Mouse (Mus musculus) kidney, embryonic 16.5 days (tissue): ENCODE measurements around the gene Zmynd8. TPM values are rescaled to one million over a fixed set of nuclear protein-coding genes. Genes with fewer than 3 reads are reported as not detected.

ENCODE experiments used
- ATAC-seq: fragments of 200-750 bp; cut with Nextera tagmentation; 2 replicates; pipeline ENCODE4 v1.8.0; 2017; ENCODE audit warnings: moderate TSS enrichment; ENCODE audit not compliant: low FRiP score, low TSS enrichment
- H3K27ac ChIP-seq: fragments of 300-500 bp; sonication (generic); 2 replicates; pipeline ENCODE4 v1.5.1; 2014; ENCODE audit warnings: low read length
- H3K27me3 ChIP-seq: fragments of 300-500 bp; sonication (generic); 2 replicates; pipeline ENCODE4 v1.6.1; 2014; ENCODE audit warnings: low read length, control low read depth, mixed read lengths; ENCODE audit not compliant: insufficient read depth
- H3K36me3 ChIP-seq: fragments of 300-500 bp; sonication (generic); 2 replicates; pipeline ENCODE4 v1.6.1; 2014; ENCODE audit warnings: low read length, control low read depth, mixed read lengths; ENCODE audit not compliant: insufficient read depth
- H3K4me1 ChIP-seq: fragments of 300-500 bp; sonication (generic); 2 replicates; pipeline ENCODE4 v1.6.1; 2014; ENCODE audit warnings: low read length, control low read depth, mixed read lengths; ENCODE audit not compliant: insufficient read depth
- H3K4me2 ChIP-seq: fragments of 300-500 bp; sonication (generic); replicated peaks from 2 replicates; pipeline ENCODE4 v1.6.1; 2014; ENCODE audit warnings: low read depth, low read length
- H3K4me3 ChIP-seq: fragments of 300-500 bp; sonication (generic); 2 replicates; pipeline ENCODE4 v1.5.1; 2014; ENCODE audit warnings: mild to moderate bottlenecking, low read length
- H3K9ac ChIP-seq: fragments of 300-500 bp; sonication (generic); replicated peaks from 2 replicates; pipeline ENCODE4 v1.6.1; 2014; ENCODE audit warnings: low read length
- H3K9me3 ChIP-seq: fragments of 300-500 bp; sonication (generic); 2 replicates; pipeline ENCODE4 v1.6.1; 2016; ENCODE audit warnings: low read length, control low read depth
- WGBS: fragments of 180-500 bp; shearing (Covaris S2); extraction: QIAGEN DNeasy Blood & Tissue Kit; methylation state at CpG from one replicate; pipeline ENCODE4 v1.1.7; 2014; 5-methylcytosine and 5-hydroxymethylcytosine counted together
- polyA plus RNA-seq: library from polyadenylated mRNA; unstranded; fragments of >200 nt; fragmentation: Nextera tagmentation; extraction: Ambion mirVana; gene quantifications from 2 replicates; pipeline ENCODE4 v1.2.1, GENCODE M21; 2015

The Zmynd8 gene
- polyA plus RNA-seq, 1 experiment from 2014 or later = 58.2 TPM

DNA sequence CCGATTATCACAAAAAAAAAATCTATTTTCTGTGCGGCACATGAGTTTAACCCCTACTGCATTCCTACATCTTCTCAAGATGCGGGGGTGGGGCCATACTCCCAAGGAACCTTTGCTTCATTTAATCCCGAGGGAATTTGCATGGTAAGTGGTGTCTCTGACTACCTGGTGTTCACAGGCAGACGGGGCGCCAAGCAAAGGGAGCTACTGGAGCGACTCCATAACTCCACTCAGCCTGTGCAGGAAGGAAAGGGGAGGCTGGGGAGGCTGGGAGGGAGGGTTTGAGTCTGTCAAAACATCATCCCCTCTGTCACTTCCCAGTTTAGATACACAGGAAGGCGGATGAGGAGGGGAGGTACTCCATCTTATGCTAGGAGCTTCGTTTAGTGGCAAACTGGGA lies 66.5 kb downstream of the Zmynd8 start:
- H3K9ac ChIP-seq = no peak overlapping the region
- H3K4me2 ChIP-seq = no peak overlapping the region
- H3K9me3 ChIP-seq = no peaks in the 10 kb centered on the region
- H3K27me3 ChIP-seq = no peaks in the 10 kb centered on the region
- peak overlapping the region; percentile 56 for H3K27ac ChIP-seq
- peaks cover 70% of the 10 kb centered on the region for H3K36me3 ChIP-seq
- no peak for ATAC-seq
- H3K4me1 ChIP-seq = peaks cover 20% of the 10 kb centered on the region; the same call in 1 of the 2 replicates
- 40% methylated on average over 9 of the region's 9 CpGs for WGBS
- H3K4me3 ChIP-seq = no peak overlapping the region

DNA sequence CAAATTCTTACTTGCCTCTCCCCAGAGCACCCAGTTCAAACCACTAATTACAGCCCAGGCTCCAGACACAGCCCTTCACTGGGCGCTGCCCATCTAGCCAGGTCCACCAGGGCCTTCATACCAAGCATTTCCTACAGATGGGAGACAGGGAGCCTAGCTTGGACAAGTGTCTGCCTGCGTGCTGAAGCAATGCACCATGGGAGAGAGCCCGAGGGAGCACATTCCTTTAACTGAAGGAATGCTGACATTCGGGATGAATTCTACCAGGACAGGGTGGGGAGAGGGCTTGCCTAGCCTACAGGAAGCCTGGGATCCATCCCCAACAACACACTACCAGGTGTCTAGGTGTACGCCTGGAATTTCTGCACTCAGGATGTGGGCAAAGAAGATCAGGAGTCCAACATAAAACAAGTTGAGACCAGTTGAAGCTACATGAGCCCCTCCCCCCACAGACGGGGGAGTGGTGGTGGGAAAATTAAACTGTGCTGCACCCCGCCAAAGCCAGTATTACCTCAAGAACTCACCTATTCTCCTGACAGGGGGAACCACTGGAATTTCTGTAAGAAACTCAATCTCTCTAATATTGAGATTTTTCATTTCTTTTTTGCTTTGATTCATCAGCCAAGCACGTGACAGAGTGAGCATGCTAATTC lies 67.1 kb downstream of the Zmynd8 start:
- H3K9me3 ChIP-seq = no peaks in the 10 kb centered on the region
- no peak overlapping the region for H3K9ac ChIP-seq
- H3K36me3 ChIP-seq = peaks cover 66% of the 10 kb centered on the region
- H3K27me3 ChIP-seq = no peaks in the 10 kb centered on the region
- peaks cover 23% of the 10 kb centered on the region for H3K4me1 ChIP-seq
- H3K27ac ChIP-seq = peak overlapping the region; percentile 56
- ATAC-seq = peak; percentile 31; the same call in 1 of the 2 replicates
- H3K4me3 ChIP-seq = no peak overlapping the region
- 57% methylated on average over 8 of the region's 8 CpGs for WGBS
- H3K4me2 ChIP-seq = no peak overlapping the region

DNA sequence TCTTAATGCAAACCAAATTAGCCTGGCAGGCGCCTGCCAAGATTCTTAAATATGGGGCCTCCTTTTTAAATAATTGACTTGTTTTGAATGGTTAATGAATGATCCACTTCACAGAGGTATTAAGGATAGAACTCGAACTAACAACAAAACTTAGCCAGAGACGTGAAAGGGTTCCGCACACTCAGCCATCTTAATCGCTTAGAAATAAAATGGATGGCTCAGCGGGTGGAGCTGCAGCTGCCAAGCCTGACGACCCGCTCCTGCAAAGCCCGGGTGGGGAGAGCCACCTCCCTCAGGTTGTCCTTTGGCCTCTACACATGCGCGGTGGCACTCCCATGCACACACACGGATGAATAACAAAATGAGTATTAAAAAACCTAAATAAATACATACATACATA lies 70.0 kb downstream of the Zmynd8 start:
- no peak overlapping the region for H3K27ac ChIP-seq
- H3K4me2 ChIP-seq = no peak overlapping the region
- H3K36me3 ChIP-seq = peaks cover 61% of the 10 kb centered on the region
- ATAC-seq = no peak
- H3K9me3 ChIP-seq = no peaks in the 10 kb centered on the region
- H3K27me3 ChIP-seq = no peaks in the 10 kb centered on the region
- 66% methylated on average over 12 of the region's 12 CpGs for WGBS
- no peak overlapping the region for H3K9ac ChIP-seq
- peaks cover 34% of the 10 kb centered on the region for H3K4me1 ChIP-seq
- H3K4me3 ChIP-seq = no peak overlapping the region

DNA sequence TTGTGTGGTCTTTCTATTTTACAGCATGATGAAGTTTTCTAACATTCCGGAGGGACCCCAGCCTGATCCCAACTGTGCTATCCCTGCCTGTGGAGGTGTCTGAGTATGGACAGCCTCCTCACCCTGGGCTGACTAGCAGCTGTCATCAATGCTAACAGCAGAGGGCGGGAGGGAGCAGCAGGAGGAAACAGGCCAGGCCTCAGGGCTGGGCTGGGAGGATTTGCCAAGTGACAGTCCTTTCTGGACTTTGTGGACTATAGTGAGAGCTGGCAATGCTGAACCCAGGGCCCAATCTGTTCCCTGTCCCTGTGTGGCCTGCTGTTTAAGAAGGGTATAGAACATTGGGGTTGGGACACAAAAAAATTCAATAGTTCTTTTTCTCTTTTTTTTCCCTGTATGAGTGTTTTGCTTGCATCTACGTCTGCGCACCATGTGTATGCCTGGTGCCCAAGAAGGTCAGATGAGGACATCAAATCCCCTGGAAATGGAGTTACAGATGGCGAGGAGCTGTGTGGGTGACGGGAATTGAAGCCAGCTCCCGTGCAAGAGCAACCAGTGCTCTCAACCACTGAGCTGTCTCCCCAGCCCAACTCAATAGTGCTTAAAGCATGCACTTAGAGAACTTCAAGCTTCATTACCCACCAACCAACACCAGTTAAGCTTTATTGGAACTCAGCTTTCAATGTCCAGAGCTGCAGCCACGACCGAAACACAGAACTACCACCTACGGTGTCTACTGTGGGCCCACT lies 72.7 kb downstream of the Zmynd8 start:
- H3K9ac ChIP-seq = no peak overlapping the region
- no peaks in the 10 kb centered on the region for H3K27me3 ChIP-seq
- H3K36me3 ChIP-seq = peaks cover 63% of the 10 kb centered on the region
- ATAC-seq = peak; percentile 72
- no peak overlapping the region for H3K4me2 ChIP-seq
- WGBS = 56% methylated on average over 10 of the region's 10 CpGs
- H3K4me1 ChIP-seq = peaks cover 18% of the 10 kb centered on the region
- peak overlapping the region; percentile 37 for H3K27ac ChIP-seq
- H3K4me3 ChIP-seq = no peak overlapping the region
- H3K9me3 ChIP-seq = no peaks in the 10 kb centered on the region

DNA sequence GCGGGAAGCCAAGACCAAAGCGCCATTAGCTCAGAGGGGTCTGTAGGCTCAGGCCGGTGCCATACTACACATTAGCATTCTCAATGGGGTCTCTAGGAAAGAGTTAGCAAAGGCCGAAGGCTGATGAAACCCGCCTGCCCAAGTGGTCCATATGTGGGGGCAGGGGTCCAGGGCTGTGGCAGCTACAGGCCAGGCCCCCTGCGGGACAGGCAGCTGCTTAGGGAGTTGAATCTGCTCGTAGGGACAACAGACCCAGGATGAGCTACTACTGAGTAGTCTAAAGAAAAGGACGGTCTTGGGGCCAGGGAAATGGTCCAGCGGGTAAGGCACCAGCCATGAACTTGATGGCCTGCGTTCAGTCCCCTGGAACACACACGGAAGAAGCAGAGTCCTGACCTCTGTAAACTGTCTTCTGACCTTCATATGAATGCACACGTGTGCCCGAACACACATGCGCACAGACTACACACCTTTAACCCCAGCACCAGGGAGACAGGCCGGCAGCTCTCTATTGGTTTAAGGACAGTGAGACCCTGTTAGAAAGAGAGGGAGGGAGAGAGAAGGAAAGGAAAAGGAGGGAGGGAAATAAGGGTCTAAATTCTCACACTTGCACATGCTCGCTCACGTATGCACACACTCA lies 73.4 kb downstream of the Zmynd8 start:
- no peak overlapping the region for H3K9ac ChIP-seq
- no peak overlapping the region for H3K27ac ChIP-seq
- no peaks in the 10 kb centered on the region for H3K27me3 ChIP-seq
- peaks cover 57% of the 10 kb centered on the region for H3K36me3 ChIP-seq
- H3K9me3 ChIP-seq = no peaks in the 10 kb centered on the region
- no peak for ATAC-seq
- no peak overlapping the region for H3K4me2 ChIP-seq
- H3K4me1 ChIP-seq = peaks cover 18% of the 10 kb centered on the region
- 86% methylated on average over 17 of the region's 17 CpGs for WGBS
- H3K4me3 ChIP-seq = no peak overlapping the region

DNA sequence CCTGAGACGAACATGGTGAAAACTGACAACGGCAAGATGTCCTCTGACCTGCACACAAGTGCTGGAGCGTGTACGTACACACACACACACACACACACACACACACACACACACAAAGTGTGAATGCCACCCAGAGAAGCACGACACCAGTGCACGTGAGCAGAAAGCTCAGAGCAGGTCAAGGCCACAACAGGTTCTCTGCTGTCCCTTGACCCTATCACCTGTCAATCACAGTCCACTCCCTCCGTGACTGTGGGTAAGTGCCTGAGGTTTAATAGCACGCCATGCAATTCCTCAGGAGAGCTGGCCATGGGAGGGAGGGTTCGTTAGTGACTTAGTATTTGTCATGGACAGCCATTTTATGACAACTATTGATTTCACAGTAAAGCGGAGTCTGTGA lies 74.0 kb downstream of the Zmynd8 start:
- 79% methylated on average over 10 of the region's 10 CpGs for WGBS
- Histone ChIP-seq H3K36me3 (peaks cover 62% of the 10 kb centered on the region), H3K27me3 (no peaks in the 10 kb centered on the region), H3K9me3 (no peaks in the 10 kb centered on the region), H3K4me2 (no peak overlapping the region), H3K9ac (no peak overlapping the region), H3K4me1 (peaks cover 18% of the 10 kb centered on the region), H3K4me3 (no peak overlapping the region), H3K27ac (no peak overlapping the region)
- no peak for ATAC-seq

DNA sequence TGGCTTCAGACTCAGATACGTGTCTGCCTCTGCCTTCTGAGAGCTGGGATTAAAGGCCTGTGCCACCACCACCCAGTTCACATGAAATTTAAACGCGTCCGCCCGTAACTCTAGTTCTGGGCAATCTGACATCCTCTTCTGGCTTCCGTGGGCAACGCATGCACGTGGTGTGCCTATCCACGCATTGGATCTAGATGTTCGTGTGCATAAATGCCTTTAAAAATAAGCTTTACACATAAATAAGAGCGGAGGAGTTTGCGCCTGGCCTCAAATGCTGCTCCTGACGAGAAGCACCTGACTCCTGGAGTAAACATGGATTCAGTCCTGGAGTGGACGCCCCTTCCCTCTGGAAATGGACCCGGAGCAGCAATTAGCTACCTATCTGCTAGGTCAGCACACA lies 76.3 kb downstream of the Zmynd8 start:
- Histone ChIP-seq H3K4me2 (no peak overlapping the region), H3K9me3 (no peaks in the 10 kb centered on the region), H3K4me1 (peaks cover 14% of the 10 kb centered on the region), H3K27ac (no peak overlapping the region), H3K27me3 (no peaks in the 10 kb centered on the region), H3K4me3 (no peak overlapping the region), H3K36me3 (peaks cover 63% of the 10 kb centered on the region), H3K9ac (no peak overlapping the region)
- WGBS = 90% methylated on average over 15 of the region's 15 CpGs
- ATAC-seq = no peak

DNA sequence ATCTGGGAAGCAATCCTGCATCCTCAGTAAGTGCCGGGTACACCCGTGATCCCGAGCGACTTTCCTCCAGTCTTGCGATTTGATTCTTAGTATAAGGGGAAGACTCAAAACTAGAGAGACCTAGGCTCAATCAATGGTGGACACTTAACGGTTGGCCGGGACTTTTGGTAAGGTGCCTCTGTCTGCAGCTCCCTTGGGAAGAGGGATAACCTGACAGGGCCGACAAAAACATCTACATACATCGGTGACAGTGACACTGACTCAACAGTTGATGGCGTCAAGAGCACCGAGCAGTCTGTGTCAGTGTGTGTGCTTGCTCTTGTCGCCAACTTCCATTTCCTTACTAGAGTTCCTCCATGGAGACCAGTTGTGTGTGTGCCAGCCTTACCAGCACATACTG lies 77.1 kb downstream of the Zmynd8 start:
- no peaks in the 10 kb centered on the region for H3K27me3 ChIP-seq
- no peak for ATAC-seq
- no peak overlapping the region for H3K9ac ChIP-seq
- peaks cover 10% of the 10 kb centered on the region for H3K4me1 ChIP-seq
- no peak overlapping the region for H3K4me2 ChIP-seq
- H3K4me3 ChIP-seq = no peak overlapping the region
- WGBS = 88% methylated on average over 12 of the region's 12 CpGs
- no peaks in the 10 kb centered on the region for H3K9me3 ChIP-seq
- peaks cover 63% of the 10 kb centered on the region for H3K36me3 ChIP-seq
- no peak overlapping the region for H3K27ac ChIP-seq

DNA sequence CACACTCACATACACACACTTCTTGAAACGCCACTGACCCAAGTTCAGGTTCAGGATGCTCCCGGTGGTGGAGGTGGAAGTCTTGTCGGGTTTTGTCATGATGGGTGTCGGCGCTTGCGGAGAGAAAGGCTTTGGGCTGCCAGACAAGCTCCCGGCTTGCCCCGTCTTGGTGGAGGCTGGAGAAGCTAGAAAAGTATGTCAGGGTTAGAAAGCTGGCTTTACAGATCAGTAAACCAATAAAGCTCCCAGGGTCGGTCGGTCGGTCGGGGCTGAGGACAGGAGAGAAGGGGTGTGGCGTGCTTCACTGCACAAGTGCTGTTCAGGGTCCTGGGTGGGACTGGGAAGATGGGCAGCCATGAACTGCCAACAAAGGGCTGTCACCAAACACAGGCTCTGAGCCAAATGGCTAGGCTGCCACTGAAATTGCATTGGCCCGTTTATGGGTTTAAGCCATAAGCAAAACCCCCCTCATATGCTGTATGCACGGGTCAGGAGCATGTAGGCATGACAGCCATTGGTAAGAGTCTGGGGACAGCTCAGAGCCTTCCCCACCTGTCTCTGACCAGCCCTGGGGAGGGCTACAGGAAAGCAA lies 78.2 kb downstream of the Zmynd8 start:
- Histone ChIP-seq H3K36me3 (peaks cover 67% of the 10 kb centered on the region), H3K4me2 (no peak overlapping the region), H3K27ac (no peak overlapping the region; the same call in 1 of the 2 replicates), H3K27me3 (no peaks in the 10 kb centered on the region), H3K4me3 (no peak overlapping the region), H3K9me3 (no peaks in the 10 kb centered on the region), H3K9ac (no peak overlapping the region), H3K4me1 (no peaks in the 10 kb centered on the region)
- ATAC-seq = no peak
- 56% methylated on average over 15 of the region's 15 CpGs for WGBS
